Mouse (Mus musculus): ENCODE data around the gene Slc38a2.

DNA sequence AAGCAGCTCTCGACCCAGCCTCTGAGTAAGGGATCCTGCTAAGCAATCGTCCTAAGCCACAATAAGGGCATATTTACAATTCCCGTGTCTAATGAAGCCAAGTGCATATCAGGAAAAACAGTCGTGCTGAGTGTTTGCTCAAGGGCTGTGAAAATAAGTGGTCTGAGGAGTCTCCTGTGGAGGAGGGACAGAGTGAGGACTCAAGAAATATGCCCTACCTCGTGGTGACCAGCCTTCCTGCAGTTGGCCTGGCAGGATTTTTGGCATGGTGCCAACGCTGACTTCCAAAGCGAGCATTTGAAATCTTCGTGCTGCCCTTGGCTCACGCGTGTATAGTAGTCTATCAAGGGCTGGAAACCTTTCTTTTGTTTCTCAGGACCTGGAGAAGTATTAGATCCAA is 23.0 kb downstream of the Slc38a2 start:
- TF ChIP-seq CTCF (IDR thresholded peaks at IDR 0.05; ENCODE audit: low read depth, low read length) (no peak), POLR2A (IDR thresholded peaks at IDR 0.05; ENCODE audit: extremely low read depth, insufficient read depth, low read length) (no peak)

Data from liver, adult 2 months (tissue).